Mouse (Mus musculus) liver, embryonic 14.5 days (tissue): ENCODE measurements around the gene Map3k10. TPM values are rescaled to one million over a fixed set of nuclear protein-coding genes. Genes with fewer than 3 reads are reported as not detected.

Source experiments
- ATAC-seq: fragments of 200-750 bp; cut with Nextera tagmentation; 2 replicates; pipeline ENCODE4 v1.8.0; 2017; ENCODE audit warnings: moderate number of reproducible peaks, mild to moderate bottlenecking, moderate library complexity; ENCODE audit not compliant: insufficient read depth
- DNase-seq, 3 experiments: peaks; one replicate each; pipeline ENCODE4 v3.0.0-alpha.2; 2012 to 2013; ENCODE audit warnings: low read depth in 3 of 3, low spot score in 3 of 3
- H3K27ac ChIP-seq: fragments of 300-500 bp; sonication (generic); 2 replicates; pipeline ENCODE4 v1.5.1; 2014; ENCODE audit warnings: moderate library complexity, mild to moderate bottlenecking, control low read depth, inconsistent platforms
- H3K27me3 ChIP-seq: fragments of 300-500 bp; sonication (generic); 2 replicates; pipeline ENCODE4 v1.6.1; 2014; ENCODE audit warnings: mild to moderate bottlenecking, low read length, moderate library complexity; ENCODE audit not compliant: control insufficient read depth, insufficient read depth
- H3K36me3 ChIP-seq: fragments of 300-500 bp; sonication (generic); replicated peaks from 2 replicates; pipeline ENCODE4 v1.6.1; 2014; ENCODE audit warnings: low read depth; ENCODE audit not compliant: control insufficient read depth, insufficient read depth
- H3K4me1 ChIP-seq, 2 experiments: fragments of 200-500 bp in 1 of 2; fragments of 300-500 bp in 1 of 2; sonication (generic) in 1 of 2; replicated peaks; 2 replicates each; pipeline ENCODE4 v1.6.1; 2012 to 2014; ENCODE audit warnings: antibody characterized with exemption in 1 of 2, inconsistent platforms in 1 of 2, low read length in 1 of 2; ENCODE audit not compliant: control insufficient read depth in 2 of 2, insufficient read depth in 2 of 2
- H3K4me2 ChIP-seq: fragments of 300-500 bp; sonication (generic); 2 replicates; pipeline ENCODE4 v1.6.1; 2014; ENCODE audit warnings: low read depth, mild to moderate bottlenecking, control low read depth, moderate library complexity
- H3K4me3 ChIP-seq, 2 experiments: fragments of 200-500 bp in 1 of 2; fragments of 300-500 bp in 1 of 2; sonication (generic) in 1 of 2; 2 replicates each; pipeline ENCODE4 v1.5.1; 2012 to 2014; ENCODE audit warnings: low read depth in 2 of 2, low read length in 2 of 2, mild to moderate bottlenecking in 2 of 2, control low read depth in 1 of 2, inconsistent platforms in 1 of 2, moderate library complexity in 1 of 2; ENCODE audit not compliant: insufficient read depth in 1 of 2
- H3K9ac ChIP-seq: fragments of 300-500 bp; sonication (generic); replicated peaks from 2 replicates; pipeline ENCODE4 v1.6.1; 2014; ENCODE audit warnings: mild to moderate bottlenecking, control low read depth, moderate library complexity
- H3K9me3 ChIP-seq: fragments of 300-500 bp; sonication (generic); 2 replicates; pipeline ENCODE4 v1.6.1; 2016; ENCODE audit warnings: low read length, mixed read lengths; ENCODE audit not compliant: control insufficient read depth
- CTCF ChIP-seq: IDR thresholded peaks from 2 replicates; pipeline ENCODE4 v1.5.1; 2016; ENCODE audit warnings: antibody characterized with exemption, low read depth, control low read depth
- EP300 ChIP-seq: IDR thresholded peaks from 2 replicates; pipeline ENCODE4 v1.6.1; 2016; ENCODE audit warnings: antibody characterized with exemption, low read depth
- WGBS: fragments of 180-500 bp; shearing (Covaris S2); extraction: QIAGEN DNeasy Blood & Tissue Kit; methylation state at CpG from one replicate; pipeline ENCODE4 v1.1.7; 2014; ENCODE audit not compliant: insufficient replicate concordance; 5-methylcytosine and 5-hydroxymethylcytosine counted together
- polyA plus RNA-seq, 2 experiments: library from polyadenylated mRNA; depleted of rRNA in 1 of 2; stranded (reverse) in 1 of 2; unstranded in 1 of 2; fragments of >200 nt; fragmentation: Nextera tagmentation in 1 of 2; extraction: Ambion mirVana in 1 of 2; gene quantifications; 2 replicates each; pipeline versions ENCODE4 v1.2.1 to v1.2.3; 2012 to 2014

The Map3k10 gene
- polyA plus RNA-seq (2012; rRNA removed) = 3.4 and 3.5 TPM in 2 replicates
- 1.00 and 1.0 TPM in 2 replicates for polyA plus RNA-seq (2014; fragmentation: Nextera tagmentation; extraction: Ambion mirVana)

- DNase-seq (peak; percentile 75 to 80 (median 76)), ATAC-seq (peak; percentile 97)
- Histone ChIP-seq H3K9ac (peak within 1 kb of the TSS; percentile 64), H3K36me3 (no peaks in the 10 kb centered on the region), H3K4me2 (peak within 1 kb of the TSS; percentile 100), H3K9me3 (no peaks in the 10 kb centered on the region), H3K4me3 (peak within 1 kb of the TSS; percentile 67 to 77), H3K27ac (no peak within 1 kb of the TSS), H3K27me3 (peaks cover 10% of the 10 kb centered on the region), H3K4me1 (peaks cover 0 to 11% of the 10 kb centered on the region in 2 experiments; a peak in 2 of 4 replicates)
- under 1% methylated on average over 31 of the region's 31 CpGs for WGBS
- no peak for TF ChIP-seq CTCF
- TF ChIP-seq EP300 = no peak
Measured at GRCm38 (mm10) chr7:27674522-27675221, at the start of gene Map3k10. TSS of gene Map3k10 (minus strand) at chr7:27674598.

- Histone ChIP-seq H3K36me3 (no peaks in the 10 kb centered on the region), H3K4me3 (no peak overlapping the region), H3K9me3 (no peaks in the 10 kb centered on the region), H3K27me3 (no peaks in the 10 kb centered on the region), H3K4me2 (no peak overlapping the region), H3K4me1 (no peaks in the 10 kb centered on the region), H3K9ac (no peak overlapping the region), H3K27ac (no peak overlapping the region)
- WGBS = 62% methylated on average over 8 of the region's 8 CpGs
- no peak for DNase-seq
- TF ChIP-seq EP300 (no peak), CTCF (no peak)
- no peak for ATAC-seq
Measured at GRCm38 (mm10) chr7:27721951-27722350, 47.6 kb upstream of the Map3k10 start.

- WGBS = 80% methylated on average over 7 of the region's 7 CpGs
- Histone ChIP-seq H3K4me1 (no peaks in the 10 kb centered on the region), H3K27ac (no peak overlapping the region), H3K36me3 (no peaks in the 10 kb centered on the region), H3K4me3 (no peak overlapping the region), H3K4me2 (no peak overlapping the region), H3K27me3 (no peaks in the 10 kb centered on the region), H3K9ac (no peak overlapping the region), H3K9me3 (no peaks in the 10 kb centered on the region)
- ATAC-seq = no peak
- no peak for DNase-seq
- TF ChIP-seq CTCF (no peak), EP300 (no peak)
Measured at GRCm38 (mm10) chr7:27710402-27710801, 36.0 kb upstream of the Map3k10 start.

DNA sequence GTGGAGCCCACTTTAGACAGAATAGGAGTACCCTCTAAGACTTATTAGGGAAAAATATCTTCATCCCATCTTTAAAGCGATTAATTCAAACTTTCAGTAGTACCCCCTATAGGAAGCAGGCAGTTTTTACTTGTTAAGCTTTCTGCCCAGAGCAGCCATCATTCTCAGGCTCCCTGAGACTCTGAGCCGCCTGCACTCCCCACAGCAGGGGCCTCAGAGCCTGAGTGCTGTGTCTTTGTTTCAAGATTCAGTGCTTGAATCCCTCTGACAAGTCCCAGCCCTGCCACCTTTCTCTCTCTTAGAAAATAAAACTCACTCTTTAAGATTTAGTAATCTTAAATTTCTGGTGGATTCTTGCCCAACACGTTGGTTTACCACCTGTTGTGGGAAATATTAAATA, 22.3 kb upstream of the Map3k10 start:
- Histone ChIP-seq H3K4me2 (no peak overlapping the region), H3K9me3 (no peaks in the 10 kb centered on the region), H3K27me3 (no peaks in the 10 kb centered on the region), H3K36me3 (no peaks in the 10 kb centered on the region), H3K27ac (no peak overlapping the region), H3K9ac (no peak overlapping the region), H3K4me3 (no peak overlapping the region), H3K4me1 (no peaks in the 10 kb centered on the region)
- ATAC-seq = no peak
- TF ChIP-seq CTCF = no peak
- TF ChIP-seq EP300 = no peak
- WGBS = 47% methylated on average over 3 of the region's 3 CpGs
- no peak for DNase-seq

DNA sequence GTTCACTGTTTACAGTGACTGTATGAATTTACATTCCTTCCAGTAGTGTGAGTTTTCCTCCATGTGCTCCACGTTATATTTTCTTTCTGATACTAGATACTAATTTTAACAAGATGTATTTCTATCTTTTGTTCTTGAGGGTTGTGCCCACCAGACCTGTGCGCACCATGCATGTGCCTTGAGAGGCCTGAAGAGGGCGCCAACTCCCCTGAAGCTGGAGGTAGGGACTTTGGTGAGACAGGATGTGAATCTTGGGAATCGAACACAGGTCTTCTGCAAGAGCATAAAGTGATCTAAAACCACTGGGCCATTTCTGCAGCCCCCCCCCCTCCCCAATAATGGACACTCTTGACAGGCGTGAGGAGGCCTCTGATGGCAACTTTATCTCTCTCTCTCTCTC, 16.7 kb upstream of the Map3k10 start:
- DNase-seq = peak in 1 of 3 experiments; percentile 27
- H3K9me3 ChIP-seq = no peaks in the 10 kb centered on the region
- H3K27ac ChIP-seq = no peak overlapping the region
- TF ChIP-seq CTCF = peak; percentile 80
- no peak for TF ChIP-seq EP300
- peaks cover 4% of the 10 kb centered on the region in 2 experiments; a peak in 2 of 4 replicates for H3K4me1 ChIP-seq
- no peak overlapping the region for H3K4me2 ChIP-seq
- 21% methylated on average over 5 of the region's 5 CpGs for WGBS
- H3K4me3 ChIP-seq = no peak overlapping the region
- no peak overlapping the region for H3K9ac ChIP-seq
- no peak for ATAC-seq
- no peaks in the 10 kb centered on the region for H3K36me3 ChIP-seq
- H3K27me3 ChIP-seq = no peaks in the 10 kb centered on the region
